Mouse (Mus musculus): ENCODE results near the gene Tssc4.

DNA sequence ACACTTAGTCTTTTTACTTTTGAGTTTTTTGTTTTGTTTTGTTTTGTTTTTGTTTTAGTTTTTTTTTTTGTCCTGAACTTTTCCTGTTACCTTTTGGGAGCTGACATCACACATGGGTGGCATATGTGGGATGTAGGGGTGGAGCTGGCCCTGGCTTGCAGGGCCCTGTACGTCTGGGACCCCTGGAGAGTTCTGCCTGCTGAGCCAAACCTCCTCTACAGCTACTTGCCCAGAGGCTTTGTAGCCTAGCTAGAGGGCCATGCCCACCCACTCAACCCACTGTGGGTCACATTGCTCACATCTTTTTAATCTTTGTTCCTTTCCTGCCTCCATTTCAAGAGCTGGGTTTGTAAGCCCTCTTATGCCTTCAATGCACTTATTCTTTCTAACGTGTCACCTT lies 1.6 kb upstream of the Tssc4 start:
- TF ChIP-seq POLR2A (IDR thresholded peaks at IDR 0.05; ENCODE audit: control insufficient read depth, extremely low read depth, insufficient read depth, low read length, poor library complexity) (no peak), CTCF (IDR thresholded peaks at IDR 0.05; ENCODE audit: borderline replicate concordance, control insufficient read depth, extremely low read depth, insufficient read depth, low read length, poor library complexity) (no peak)
